Mouse (Mus musculus) Muller cell, postnatal 12 days (primary cell): ENCODE data around the gene Olfr492.

Experiments used
- DNase-seq: peaks from one replicate; pipeline ENCODE4 v3.0.0-alpha.2; 2015; ENCODE audit errors: inconsistent ontology term

The Olfr492 gene

GRCm38 (mm10) chr7:108323574-108323973 is at the start of gene Olfr492:
Gene Olfr492 (minus strand): TSS chr7:108323674.
- no peak for DNase-seq

- no peak for DNase-seq
Observed at GRCm38 (mm10) chr7:108365035-108365434, 41.6 kb upstream of the Olfr492 start, which contains the start of gene Olfr494. Gene Olfr494 (plus strand): TSS chr7:108365335.

- DNase-seq: no peak
Observed at GRCm38 (mm10) chr7:108346879-108347278, 23.4 kb upstream of the Olfr492 start, which contains the start of gene Olfr493. Gene Olfr493 (minus strand): TSS chr7:108346979.

- no peak for DNase-seq
Observed at GRCm38 (mm10) chr7:108313151-108313550, 10.3 kb downstream of the Olfr492 start, which contains the start of gene Olfr491. Gene Olfr491 (plus strand): TSS chr7:108313451.

GRCm38 (mm10) chr7:108288834-108289233 is 34.6 kb downstream of the Olfr492 start, which contains the start of gene Olfr490:
Gene Olfr490 (minus strand): TSS chr7:108288934.
- no peak for DNase-seq
